Comparison of ENCODE assay signal across 35 mouse cellular contexts in genomic region chr4:44326721-44327120, GRCm38 (mm10).
"Had no signal": no experiment of that assay in that cellular context is flagged by ENCODE, and none has a peak within 500 bp of the region (broad histone marks: within the 10 kb centered on the region; RNA-seq: fewer than 3 reads in every experiment).

No protein-coding gene starts in this region.

- H3K27me3 ChIP-seq: heart, embryonic 12.5 days; heart, embryonic 13.5 days; heart, embryonic 15.5 days; hindbrain, embryonic 12.5 days; hindbrain, embryonic 13.5 days; hindbrain, embryonic 15.5 days; intestine, embryonic 15.5 days; kidney, embryonic 15.5 days had no signal

- DNase-seq: heart, postnatal 10 days; heart, postnatal 14 days; heart, postnatal 36 days; heart, postnatal 4 days; kidney, adult 11 months; kidney, adult 18-20 months; kidney, adult 2 months; kidney, adult 8-10 months; kidney, adult 9 months; kidney, postnatal 10 days; kidney, postnatal 14 days; kidney, postnatal 25 days; kidney, postnatal 36 days; kidney, postnatal 4 days; layer of hippocampus, adult 9-11 months; layer of hippocampus, postnatal 36 days had no signal

- H3K4me3 ChIP-seq: heart, embryonic 10.5 days; heart, embryonic 12.5 days; heart, embryonic 13.5 days; heart, embryonic 15.5 days; hindbrain, embryonic 10.5 days; hindbrain, embryonic 12.5 days; hindbrain, embryonic 13.5 days; hindbrain, embryonic 15.5 days; intestine, embryonic 15.5 days; kidney, embryonic 15.5 days; layer of hippocampus, adult 2 months; left cerebral cortex, adult 2 months had no signal

- H3K4me1 ChIP-seq: heart, embryonic 10.5 days; heart, embryonic 13.5 days; heart, embryonic 15.5 days; hindbrain, embryonic 10.5 days; hindbrain, embryonic 12.5 days; hindbrain, embryonic 13.5 days; hindbrain, embryonic 15.5 days; intestine, embryonic 15.5 days; kidney, embryonic 15.5 days had no signal

- H3K4me2 ChIP-seq: heart, embryonic 12.5 days; heart, embryonic 13.5 days; heart, embryonic 15.5 days; hindbrain, embryonic 12.5 days; hindbrain, embryonic 13.5 days; hindbrain, embryonic 14.5 days; hindbrain, embryonic 15.5 days; intestine, embryonic 15.5 days; kidney, embryonic 15.5 days had no signal

- H3K9me3 ChIP-seq: heart, embryonic 10.5 days; heart, embryonic 12.5 days; heart, embryonic 13.5 days; heart, embryonic 15.5 days; hindbrain, embryonic 10.5 days; hindbrain, embryonic 12.5 days; hindbrain, embryonic 13.5 days; hindbrain, embryonic 15.5 days; intestine, embryonic 15.5 days; kidney, embryonic 15.5 days had no signal

- H3K27ac ChIP-seq: heart, embryonic 10.5 days; heart, embryonic 13.5 days; heart, embryonic 15.5 days; hindbrain, embryonic 10.5 days; hindbrain, embryonic 12.5 days; hindbrain, embryonic 13.5 days; hindbrain, embryonic 14.5 days; hindbrain, embryonic 15.5 days; hindbrain, postnatal 0 days; intestine, embryonic 15.5 days; kidney, embryonic 15.5 days; kidney, postnatal 0 days; layer of hippocampus, adult 2 months; left cerebral cortex, adult 2 months had no signal

- H3K36me3 ChIP-seq: hindbrain, embryonic 12.5 days; hindbrain, embryonic 13.5 days; hindbrain, embryonic 15.5 days had no signal

- ATAC-seq: hindbrain, embryonic 16.5 days; hindbrain, postnatal 0 days; inflammation-experienced regulatory T-cells, adult 6 months; intestine, embryonic 15.5 days; intestine, embryonic 16.5 days; intestine, postnatal 0 days had no signal

- H3K9ac ChIP-seq: heart, embryonic 12.5 days; heart, embryonic 13.5 days; heart, embryonic 15.5 days; hindbrain, embryonic 12.5 days; hindbrain, embryonic 13.5 days; hindbrain, embryonic 14.5 days; hindbrain, embryonic 15.5 days; intestine, embryonic 15.5 days; kidney, embryonic 15.5 days had no signal
